Mouse (Mus musculus) heart, postnatal 4 days (tissue): ENCODE measurements at regions not wholly inside any gene's neighbourhood (a gene's known extent, or its start where the extent isn't known, plus 50 kb on each side); places are given as distances from the start of the nearest gene placed in this dataset.

Experiments
- DNase-seq: peaks from one replicate; pipeline ENCODE4 v3.0.0; 2021

DNA sequence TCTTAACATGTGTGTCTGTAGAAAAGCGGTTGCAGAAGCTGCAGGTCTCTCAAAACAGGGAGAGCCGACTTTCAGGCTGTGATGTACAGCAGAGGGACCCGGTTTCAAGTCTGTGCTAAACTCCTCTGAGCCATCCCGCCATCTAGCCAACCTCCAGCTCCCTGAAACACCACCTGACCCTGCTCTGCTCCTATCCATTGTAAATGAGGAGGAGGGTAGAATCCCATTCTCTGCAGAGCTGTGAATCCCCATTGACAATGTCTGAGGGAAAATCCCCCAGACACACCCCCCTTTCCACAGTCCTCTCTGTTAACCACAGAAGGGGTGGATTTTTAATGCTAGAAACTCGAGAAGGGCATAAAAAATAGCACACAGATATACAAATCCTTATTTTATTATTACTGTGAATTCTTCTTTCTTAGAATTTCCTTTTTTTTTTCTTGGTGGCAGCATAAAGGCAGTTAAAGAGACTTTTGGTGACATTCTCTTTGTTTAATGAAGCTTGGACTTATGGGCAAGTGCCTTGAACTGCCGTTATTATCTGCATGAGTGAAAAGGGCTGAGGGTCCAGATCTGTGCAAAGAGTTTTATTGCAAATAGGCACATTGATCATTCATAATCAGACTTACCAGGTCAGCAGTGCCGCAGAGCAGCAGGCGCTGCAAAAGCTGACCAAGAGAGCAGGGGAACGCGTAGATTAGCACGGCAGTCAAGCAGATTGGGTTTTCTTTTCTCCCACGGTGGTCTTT lies 111.3 kb upstream of the Paqr3 start:
- DNase-seq = no peak

DNA sequence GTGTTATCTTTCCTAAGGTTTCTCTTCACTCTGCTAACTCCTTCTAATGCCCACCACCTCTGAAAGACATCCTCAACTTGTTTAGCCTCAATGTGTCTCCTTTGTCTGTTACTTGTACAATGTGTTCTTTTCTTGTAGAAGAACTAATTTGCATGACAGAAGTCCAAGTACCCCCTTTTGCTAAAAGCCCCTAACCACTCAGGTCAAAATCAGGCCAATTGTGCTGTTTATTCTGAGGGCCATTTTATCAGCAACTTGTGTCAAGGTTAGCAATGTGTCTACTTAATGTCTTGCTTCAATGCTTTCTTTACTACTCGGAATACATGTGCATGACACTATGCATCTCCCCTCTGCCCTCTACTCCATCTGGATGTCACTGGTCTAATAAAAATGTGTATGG lies 107.3 kb upstream of the Paqr3 start:
- no peak for DNase-seq

DNA sequence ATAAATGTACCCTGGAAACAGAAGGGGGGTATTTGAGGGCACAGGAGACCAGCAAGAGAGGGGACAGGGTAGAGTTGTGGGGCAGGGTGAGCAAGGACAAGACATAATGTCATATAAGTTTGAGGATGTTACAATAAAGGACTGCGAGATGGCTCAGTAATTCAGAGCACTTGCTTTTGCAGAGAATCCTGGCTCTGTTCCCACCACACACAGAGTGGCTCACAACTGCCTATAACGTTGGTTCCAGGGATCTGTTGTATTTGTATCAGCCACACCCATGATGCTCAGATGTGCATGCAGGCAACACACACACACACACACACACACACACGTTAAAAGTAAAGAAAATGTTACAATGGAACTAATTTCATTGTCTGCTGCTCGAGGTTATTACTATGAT lies 94.2 kb upstream of the Paqr3 start:
- DNase-seq = no peak

DNA sequence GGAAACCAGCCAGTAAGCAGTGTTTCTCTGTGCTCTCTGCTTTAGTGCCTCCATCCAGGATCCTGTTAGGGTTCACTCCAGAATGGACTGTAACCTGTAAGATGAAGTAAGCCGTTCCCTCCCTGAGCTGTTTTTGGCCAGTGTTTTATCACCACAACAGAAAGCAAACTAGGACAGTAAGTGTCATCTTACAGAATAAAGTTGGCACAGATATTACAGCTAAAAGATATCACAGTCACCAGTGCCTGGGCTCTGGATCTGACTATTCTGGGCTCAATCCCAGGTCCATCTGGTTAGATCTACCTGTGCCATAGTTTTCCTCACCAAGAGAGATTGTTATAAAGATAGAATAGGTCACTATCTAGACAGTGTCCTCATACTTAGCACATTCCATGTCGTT lies 92.9 kb upstream of the Paqr3 start:
- no peak for DNase-seq

DNA sequence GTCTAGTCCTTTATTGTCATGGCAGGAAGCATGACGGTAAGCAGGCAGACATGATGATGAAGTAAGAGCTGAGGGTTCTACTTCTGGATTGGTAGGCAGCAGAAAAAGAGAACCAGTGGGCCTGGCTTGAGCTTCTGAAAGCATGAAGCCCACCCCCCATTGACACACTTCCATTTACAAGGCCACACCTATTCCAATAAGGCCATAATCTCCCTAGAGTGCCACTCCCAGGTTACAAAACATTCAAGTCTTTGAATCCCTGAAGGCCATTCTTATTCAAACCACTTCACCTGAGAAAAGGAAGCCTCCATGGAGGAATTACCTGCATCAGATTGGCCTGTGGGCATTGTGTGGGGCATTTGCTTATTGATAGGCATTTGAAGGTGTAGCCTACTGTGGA lies 92.2 kb upstream of the Paqr3 start:
- no peak for DNase-seq

DNA sequence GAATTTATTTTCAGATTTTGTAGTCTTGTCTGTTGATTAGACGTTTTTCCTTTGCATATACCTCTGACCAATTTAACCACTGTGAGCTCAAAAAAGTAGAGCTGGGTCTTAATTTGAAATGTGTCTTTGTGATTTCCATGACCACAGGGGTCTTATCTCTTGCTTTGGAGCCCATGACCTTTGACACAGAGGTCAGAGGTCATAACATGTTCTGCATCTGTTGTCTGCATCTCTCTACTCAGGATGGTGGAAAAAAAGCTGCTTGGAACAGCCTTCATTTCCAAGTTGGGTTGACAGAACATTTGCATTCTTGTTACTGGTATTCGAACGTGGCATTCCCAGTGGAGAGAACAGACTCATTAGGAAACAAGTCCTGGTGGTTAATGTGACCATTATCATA lies 91.2 kb upstream of the Paqr3 start:
- DNase-seq = no peak

DNA sequence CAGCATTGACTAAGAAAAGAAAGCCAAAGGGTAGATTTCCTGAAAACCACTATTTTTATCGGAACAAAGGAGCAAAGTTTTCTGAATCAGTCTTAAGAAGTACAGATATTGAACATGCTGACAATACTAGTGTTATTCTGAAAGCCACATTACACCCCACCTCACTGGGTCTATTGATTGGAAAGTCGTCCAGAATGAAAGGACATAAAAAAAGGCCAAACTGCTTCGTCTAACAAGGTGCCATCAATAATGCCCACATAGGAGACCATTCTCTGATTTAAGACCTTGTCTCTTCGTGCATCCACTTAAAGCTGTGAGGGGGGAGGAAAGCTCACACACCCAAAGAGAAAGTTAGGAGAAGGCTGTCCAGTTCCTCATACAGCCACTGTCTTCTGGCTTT lies 89.3 kb upstream of the Paqr3 start:
- DNase-seq = no peak

DNA sequence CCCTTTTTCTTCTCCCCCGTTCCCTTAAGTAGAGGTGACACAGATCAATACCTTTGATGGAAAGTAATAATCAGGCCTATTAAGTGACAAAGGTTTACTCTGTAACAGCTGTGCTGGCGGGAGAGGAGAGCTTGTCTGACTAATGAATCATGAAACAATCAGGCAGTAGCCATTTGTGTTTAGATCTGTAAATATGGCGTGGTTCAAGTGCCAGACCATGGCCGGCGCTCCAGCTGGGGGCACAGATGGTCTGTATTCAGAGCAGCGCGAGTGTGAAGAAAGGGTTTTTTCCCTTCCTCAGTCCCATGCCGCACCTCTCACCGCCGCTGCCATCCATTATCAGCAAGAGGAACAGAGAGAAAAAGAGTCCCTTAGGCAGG lies 83.9 kb upstream of the Paqr3 start:
- DNase-seq = no peak

DNA sequence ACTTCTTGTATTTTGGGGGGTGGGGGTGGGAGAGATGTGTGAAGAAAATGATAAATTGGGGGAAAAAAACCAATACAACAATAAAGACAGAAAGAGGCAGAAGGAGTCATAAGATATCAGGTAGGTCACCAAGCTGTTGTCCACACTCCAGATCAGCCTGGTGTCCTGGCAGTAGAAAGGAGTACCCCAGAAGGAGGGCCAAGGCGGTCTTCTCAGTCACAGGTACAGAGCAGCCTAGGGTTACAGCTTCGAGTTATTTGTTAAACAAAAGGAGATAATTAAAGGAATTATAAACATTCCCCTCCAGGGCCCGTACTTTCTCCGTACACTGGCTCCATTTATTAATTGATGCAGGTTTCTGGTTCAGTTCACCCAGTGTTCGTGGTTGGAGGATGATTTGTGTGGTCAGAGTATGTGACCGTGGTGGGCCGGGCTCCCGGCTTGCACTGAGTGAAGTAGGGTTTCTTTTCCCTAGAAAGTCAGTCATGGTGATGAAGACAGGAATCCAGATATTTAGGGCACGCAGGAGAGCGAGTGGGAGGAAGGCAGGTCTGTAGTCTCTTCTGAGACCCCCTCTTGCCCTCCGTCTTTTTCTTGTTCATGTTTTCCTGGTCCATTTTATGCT lies 83.4 kb upstream of the Paqr3 start:
- DNase-seq = no peak

DNA sequence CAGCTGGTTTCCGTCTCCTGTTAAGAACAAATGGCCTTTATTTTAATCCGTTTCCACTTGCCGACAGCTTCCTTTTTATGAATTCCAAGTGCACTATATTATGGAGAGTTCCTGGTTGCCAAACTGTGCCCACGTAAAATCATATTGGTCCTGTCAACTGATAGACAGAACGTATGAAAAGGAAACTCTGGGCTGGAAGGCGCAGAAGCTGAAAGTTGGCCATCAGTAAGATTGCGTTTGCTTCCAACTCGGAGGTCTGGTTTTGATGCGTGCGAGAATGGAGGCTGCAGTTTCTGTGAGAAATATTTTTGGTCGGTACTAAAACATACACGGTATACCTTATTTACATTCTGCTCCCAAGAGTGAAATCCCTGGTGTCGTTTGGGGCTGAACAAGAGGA lies 81.3 kb upstream of the Paqr3 start:
- DNase-seq = no peak

DNA sequence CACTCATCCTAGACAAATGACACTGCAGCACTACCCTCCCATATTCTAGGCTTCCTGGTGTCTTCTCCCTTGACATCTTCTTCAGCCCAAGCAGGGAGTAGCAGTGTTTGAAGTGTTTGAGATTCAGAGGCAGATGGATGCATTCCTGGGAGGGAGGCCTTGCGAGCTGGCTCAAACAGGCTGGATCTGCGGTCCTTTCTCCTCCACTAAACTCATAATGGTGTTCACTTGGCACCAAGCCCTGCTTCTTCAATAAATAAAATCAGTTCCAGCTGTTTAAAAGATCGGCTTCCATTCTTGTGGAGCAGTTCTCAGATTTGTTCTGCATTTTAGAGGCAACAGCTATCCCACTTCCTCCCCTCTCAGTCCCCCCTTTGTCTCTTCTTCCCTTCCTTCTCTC lies 79.3 kb upstream of the Paqr3 start:
- no peak for DNase-seq

DNA sequence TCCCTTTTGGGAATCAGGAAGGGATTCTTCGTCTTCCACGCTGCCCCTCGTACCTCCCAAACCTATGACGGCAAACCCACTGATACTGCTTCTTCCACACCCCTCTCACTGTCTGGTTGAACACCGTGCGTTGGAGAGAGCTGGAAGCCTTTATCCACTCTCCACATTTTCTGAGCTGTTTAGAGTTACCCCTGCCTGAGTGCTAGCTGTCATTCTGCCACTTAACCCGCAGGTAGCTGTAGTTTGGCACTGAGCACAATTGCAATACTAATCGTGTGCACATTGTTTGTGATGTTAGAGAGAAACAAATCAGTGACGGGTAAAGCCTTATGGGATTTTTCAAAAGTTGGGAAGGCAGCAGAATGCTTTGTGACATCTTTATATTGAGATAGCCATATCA lies 73.1 kb upstream of the Paqr3 start:
- no peak for DNase-seq

DNA sequence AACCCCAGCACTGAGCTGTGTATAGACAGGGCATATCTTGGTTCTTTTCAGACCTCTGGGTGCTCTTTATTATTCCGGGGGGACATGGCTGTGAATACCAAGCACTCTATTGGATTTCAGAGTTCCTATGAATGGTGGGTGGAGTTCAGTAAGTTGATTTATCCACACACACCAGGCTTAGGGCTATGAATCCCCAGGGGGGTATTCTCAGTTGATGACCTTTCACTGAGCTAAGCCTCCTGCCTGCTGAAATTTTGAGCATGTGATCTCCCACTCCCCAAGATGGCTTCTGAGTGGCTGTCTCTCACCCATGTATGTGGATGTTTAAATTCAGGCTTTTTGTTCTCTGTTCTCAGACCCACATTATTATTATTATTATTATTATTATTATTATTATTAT lies 69.9 kb upstream of the Paqr3 start:
- no peak for DNase-seq

DNA sequence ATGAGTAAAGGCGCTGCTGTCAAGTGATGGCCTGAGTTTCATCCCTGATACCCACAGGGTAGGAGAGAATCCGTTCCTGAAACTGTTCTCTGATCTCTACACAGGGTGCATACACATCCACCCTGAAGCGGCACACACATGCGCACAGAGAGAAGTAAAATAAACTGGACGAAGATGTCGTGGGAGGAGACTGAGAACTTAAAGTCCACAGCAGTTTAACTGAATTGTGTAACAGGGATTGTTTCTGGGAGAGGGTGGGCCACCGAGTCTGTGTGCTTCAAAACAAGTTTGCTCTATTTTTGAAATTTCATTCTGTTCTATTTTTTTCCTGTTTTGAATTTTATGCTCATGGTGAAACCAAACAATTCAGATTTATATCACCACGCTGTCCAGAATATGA lies 63.0 kb upstream of the Paqr3 start:
- DNase-seq = no peak

DNA sequence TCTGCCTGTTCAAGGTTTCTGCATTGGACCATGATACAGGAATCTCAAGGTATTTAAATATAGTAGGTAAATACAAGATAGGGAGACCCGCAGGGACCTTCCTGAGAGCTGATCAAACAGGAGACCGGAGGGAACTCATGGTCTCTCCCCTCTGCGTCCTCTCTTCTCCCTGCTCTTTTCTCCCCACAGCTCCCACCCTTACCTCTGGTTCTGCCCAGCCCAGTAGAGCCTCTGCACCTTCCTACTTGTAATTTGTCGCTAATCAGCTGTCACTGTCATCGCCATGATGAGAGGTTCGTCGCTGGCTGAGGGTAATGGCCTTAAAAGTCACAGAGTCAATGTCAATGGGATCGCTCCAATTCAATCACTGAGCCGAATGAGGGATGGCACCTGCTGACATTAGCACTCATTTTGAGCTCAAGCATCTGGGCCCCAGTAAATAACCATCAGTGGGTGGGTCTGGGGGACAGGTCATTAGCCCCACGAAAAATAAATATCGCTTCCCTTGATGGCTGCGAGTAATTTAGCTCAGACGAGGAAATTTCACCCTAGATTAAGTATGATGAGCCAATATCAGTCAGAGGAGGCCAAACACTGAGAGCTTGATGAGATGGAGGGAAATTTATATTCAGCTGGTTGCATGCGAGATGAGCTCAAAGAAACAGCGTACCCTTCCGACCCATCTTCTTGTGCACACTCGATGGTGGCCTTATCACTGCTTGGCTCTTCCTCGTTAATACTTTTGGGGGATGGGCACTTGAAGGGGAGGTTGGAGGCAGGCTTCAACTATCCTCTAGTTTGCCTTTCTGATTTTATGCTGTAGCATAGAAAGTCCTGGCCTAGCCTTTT lies 56.2 kb upstream of the Paqr3 start:
- no peak for DNase-seq

DNA sequence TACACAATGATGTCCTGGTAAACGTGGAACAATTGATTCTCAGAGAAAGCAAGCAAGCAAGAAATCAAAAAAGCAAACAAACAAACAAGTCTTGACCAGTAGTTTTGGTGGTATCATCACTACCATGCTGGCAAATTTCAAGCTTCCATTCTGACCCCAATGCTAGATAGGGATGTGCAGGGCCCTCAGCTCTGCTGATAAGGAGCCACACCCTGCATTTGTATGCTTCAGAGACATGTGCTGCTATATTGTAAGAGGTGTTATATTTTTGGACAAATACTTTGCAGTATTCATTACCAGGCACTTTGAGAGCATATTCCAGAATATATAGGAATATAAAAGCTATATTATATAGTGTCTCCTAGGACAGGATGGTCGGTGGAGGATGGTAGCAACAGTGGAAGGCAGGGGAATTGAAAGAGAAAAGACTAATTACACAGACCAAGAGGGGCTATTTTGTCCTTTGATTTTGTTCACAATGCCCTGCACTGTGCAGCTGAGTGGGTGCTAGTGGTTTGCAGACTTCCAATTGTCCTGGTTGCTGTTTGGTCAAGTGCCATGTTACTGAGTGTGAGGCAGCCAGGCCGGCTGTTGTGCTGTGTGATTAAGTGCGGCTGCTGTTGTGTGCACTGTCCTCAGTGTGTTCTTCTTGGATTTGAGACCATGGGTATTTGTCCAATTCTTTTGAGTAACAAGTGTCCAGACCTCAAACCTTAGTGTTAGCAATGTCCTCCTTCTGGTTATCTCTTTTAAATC lies 54.9 kb upstream of the Paqr3 start:
- DNase-seq = no peak
